Mouse (Mus musculus) adrenal gland, adult 2 months (tissue): ENCODE measurements around the gene Cwh43. TPM values are rescaled to one million over a fixed set of nuclear protein-coding genes. Genes with fewer than 3 reads are reported as not detected.
"Not testable (repeated sequence)": the region's sequence is repeated elsewhere in the genome, so short reads cannot be mapped to it uniquely, and the experiment has no call there.

Source experiments
- DNase-seq: peaks from one replicate; pipeline ENCODE4 v3.0.0; 2021
- polyA plus RNA-seq: library from polyadenylated mRNA; depleted of rRNA; stranded (reverse); fragments of >200 nt; gene quantifications from 2 replicates; pipeline ENCODE4 v1.2.3, GENCODE M21; 2012; rRNA removed
- total RNA-seq, 2 experiments: library from RNA; stranded (reverse); gene quantifications; 2 replicates each; pipeline ENCODE4 v1.2.3; 2021

Gene Cwh43
- total and polyA plus RNA-seq, 3 experiments, result 0.14 TPM; not detected in 2

- no peak for DNase-seq
Measured at GRCm38 (mm10) chr5:73480700-73481099, 74.8 kb downstream of the Cwh43 start, which contains the start of gene Dcun1d4. Gene Dcun1d4, plus strand, starts transcription at chr5:73481000.

GRCm38 (mm10) chr5:73481401-73481800, 75.5 kb downstream of the Cwh43 start:
- DNase-seq, result no peak

GRCm38 (mm10) chr5:73482381-73482780, 76.5 kb downstream of the Cwh43 start:
- DNase-seq, result not testable (repeated sequence)

GRCm38 (mm10) chr5:73484016-73484615, 78.2 kb downstream of the Cwh43 start:
- DNase-seq, result no peak

- no peak for DNase-seq
Measured at GRCm38 (mm10) chr5:73486451-73486850, 80.6 kb downstream of the Cwh43 start.

GRCm38 (mm10) chr5:73489915-73490314, 84.0 kb downstream of the Cwh43 start:
- DNase-seq, result peak; percentile 41

GRCm38 (mm10) chr5:73490596-73491073, 84.8 kb downstream of the Cwh43 start:
- peak; percentile 100 for DNase-seq

GRCm38 (mm10) chr5:73491074-73491836, 85.4 kb downstream of the Cwh43 start:
- DNase-seq, result no peak

GRCm38 (mm10) chr5:73491837-73492720, 86.2 kb downstream of the Cwh43 start:
- DNase-seq, result peak; percentile 93

GRCm38 (mm10) chr5:73497401-73497800, 91.5 kb downstream of the Cwh43 start:
- no peak for DNase-seq

- no peak for DNase-seq
Measured at GRCm38 (mm10) chr5:73498559-73498958, 92.7 kb downstream of the Cwh43 start.

- DNase-seq, result no peak
Measured at GRCm38 (mm10) chr5:73500867-73501440, 95.1 kb downstream of the Cwh43 start.

- no peak for DNase-seq
Measured at GRCm38 (mm10) chr5:73502422-73502821, 96.5 kb downstream of the Cwh43 start.

Other genes with a start within 250 kb of the Cwh43 start
- gene Fryl, start 149.5 kb upstream of the Cwh43 start, total RNA-seq, result 10 to 100 TPM; 31.5 to 43.3 TPM
- 40.7 and 41.3 TPM in 2 replicates for gene Fryl, start 149.5 kb upstream of the Cwh43 start, polyA plus RNA-seq
- 100 to 1,000 TPM; 238 to 275 TPM for gene Ociad1, start 113.3 kb upstream of the Cwh43 start, total RNA-seq
- gene Ociad1, start 113.3 kb upstream of the Cwh43 start, polyA plus RNA-seq, result 113 and 114 TPM in 2 replicates
- gene Ociad2, start 65.0 kb upstream of the Cwh43 start, total RNA-seq, result 10 to 100 TPM; 19.3 to 32.9 TPM
- gene Ociad2, start 65.0 kb upstream of the Cwh43 start, polyA plus RNA-seq, result 0.83 and 1.1 TPM in 2 replicates
- 10 to 100 TPM; 39.8 to 49.4 TPM for gene Dcun1d4, start 74.9 kb downstream of the Cwh43 start, total RNA-seq
- gene Dcun1d4, start 74.9 kb downstream of the Cwh43 start, polyA plus RNA-seq, result 2.3 and 3.5 TPM in 2 replicates
- gene Lrrc66, start 226.5 kb downstream of the Cwh43 start, total RNA-seq, result not detected
- not detected in 2 replicates for gene Lrrc66, start 226.5 kb downstream of the Cwh43 start, polyA plus RNA-seq
- gene Sgcb, start 241.7 kb downstream of the Cwh43 start, total RNA-seq, result 10 to 100 TPM; 21.0 to 22.3 TPM
- gene Sgcb, start 241.7 kb downstream of the Cwh43 start, polyA plus RNA-seq, result 4.4 and 4.9 TPM in 2 replicates
- gene Spata18, start 245.3 kb downstream of the Cwh43 start, total RNA-seq, result not detected
- not detected in 2 replicates for gene Spata18, start 245.3 kb downstream of the Cwh43 start, polyA plus RNA-seq